Mouse (Mus musculus) megakaryocyte, embryonic 14.5 days (primary cell): ENCODE data around the gene Cd300e.

ENCODE experiments used
- FLI1 ChIP-seq: IDR thresholded peaks from 2 replicates; pipeline ENCODE4 v1.6.1; 2012; ENCODE audit warnings: low read length, inconsistent platforms, mixed read lengths
- GATA1 ChIP-seq: IDR thresholded peaks from 3 replicates; pipeline ENCODE4 v1.6.1; 2012; ENCODE audit warnings: mixed read lengths, low read length, inconsistent platforms, borderline replicate concordance

DNA sequence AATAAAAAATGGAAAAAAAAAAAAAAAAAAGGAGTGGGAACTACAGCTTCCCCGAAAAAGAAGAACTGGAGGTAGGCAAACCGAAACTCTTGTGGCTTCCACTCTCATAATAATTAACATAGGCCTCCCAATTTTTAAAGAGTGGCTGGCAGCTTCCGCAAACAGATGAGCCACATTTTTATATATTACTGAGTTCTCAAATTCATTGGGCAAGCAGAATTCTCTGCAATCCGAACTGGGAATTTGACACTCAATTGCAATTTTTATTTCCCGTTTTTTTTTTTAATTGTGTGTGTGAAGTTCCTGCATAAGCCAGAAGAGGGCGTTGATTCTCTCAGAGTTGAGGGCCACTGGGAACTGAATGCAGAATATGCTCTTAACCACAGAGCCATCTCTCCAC is 4.8 kb upstream of the Cd300e start:
- TF ChIP-seq GATA1 (no peak), FLI1 (no peak)
